Comparison of ENCODE assay signal across 26 mouse cellular contexts in genomic region chr4:74553888-74554287, GRCm38 (mm10).
DNase-seq lines count a peak whose midpoint lies in the region; ATAC-seq lines count a peak whose summit lies in the region.
"Had no signal": no experiment of that assay in that cellular context is flagged by ENCODE, and none has a peak within 500 bp of the region (broad histone marks: within the 10 kb centered on the region; RNA-seq: fewer than 3 reads in every experiment).

No protein-coding gene starts in this region.

- H3K36me3 ChIP-seq in forebrain, embryonic 13.5 days (ENCODE audit: poor library complexity, severe bottlenecking) = no peaks in the 10 kb centered on the region
- H3K36me3 ChIP-seq in forebrain, embryonic 11.5 days (ENCODE audit: control insufficient read depth, insufficient read depth, low read length) = no peaks in the 10 kb centered on the region
- no peaks in the 10 kb centered on the region for H3K36me3 ChIP-seq in forebrain, embryonic 16.5 days (ENCODE audit: control insufficient read depth, insufficient read depth)
- H3K36me3 ChIP-seq: embryonic facial prominence, embryonic 15.5 days; G1E; intestine, embryonic 15.5 days; liver, embryonic 12.5 days; lung, embryonic 15.5 days; neural tube, embryonic 12.5 days had no signal

- no peaks in the 10 kb centered on the region for H3K9me3 ChIP-seq in forebrain, embryonic 13.5 days (replicated peaks)
- H3K9me3 ChIP-seq in forebrain, embryonic 11.5 days (ENCODE audit: control insufficient read depth, low read length) = no peaks in the 10 kb centered on the region
- H3K9me3 ChIP-seq in forebrain, embryonic 16.5 days (ENCODE audit: control insufficient read depth, low read length) = no peaks in the 10 kb centered on the region
- H3K9me3 ChIP-seq: embryonic facial prominence, embryonic 15.5 days; G1E; intestine, embryonic 15.5 days; liver, embryonic 12.5 days; lung, embryonic 15.5 days; neural tube, embryonic 12.5 days had no signal

- no peak overlapping the region for H3K4me3 ChIP-seq in forebrain, embryonic 13.5 days
- no peak overlapping the region for H3K4me3 ChIP-seq in forebrain, embryonic 11.5 days (ENCODE audit: low read depth, low read length)
- H3K4me3 ChIP-seq in forebrain, embryonic 16.5 days (replicated peaks; ENCODE audit: low read length) = no peak overlapping the region
- H3K4me3 ChIP-seq: embryonic facial prominence, embryonic 15.5 days; heart, adult 2 months; intestine, embryonic 15.5 days; layer of hippocampus, adult 2 months; liver, embryonic 12.5 days; lung, embryonic 15.5 days; neural tube, embryonic 12.5 days had no signal

- no peak overlapping the region for H3K9ac ChIP-seq in forebrain, embryonic 13.5 days
- no peak overlapping the region for H3K9ac ChIP-seq in forebrain, embryonic 11.5 days (ENCODE audit: low read length)
- no peak overlapping the region for H3K9ac ChIP-seq in forebrain, embryonic 16.5 days (replicated peaks; ENCODE audit: low read depth, low read length)
- H3K9ac ChIP-seq: embryonic facial prominence, embryonic 15.5 days; hindbrain, embryonic 14.5 days; intestine, embryonic 15.5 days; liver, embryonic 12.5 days; lung, embryonic 15.5 days; neural tube, embryonic 12.5 days had no signal

- no peak overlapping the region for H3K27ac ChIP-seq in forebrain, embryonic 13.5 days
- H3K27ac ChIP-seq in forebrain, embryonic 11.5 days (ENCODE audit: low read depth, low read length) = no peak overlapping the region
- no peak overlapping the region for H3K27ac ChIP-seq in forebrain, embryonic 16.5 days (ENCODE audit: low read length)
- H3K27ac ChIP-seq: embryonic facial prominence, embryonic 15.5 days; heart, adult 2 months; hindbrain, embryonic 14.5 days; intestine, embryonic 15.5 days; layer of hippocampus, adult 2 months; liver, embryonic 12.5 days; lung, embryonic 15.5 days; neural tube, embryonic 12.5 days had no signal

- 57% methylated on average over 1 of the region's 1 CpGs for WGBS in forebrain, embryonic 13.5 days
- 67% methylated on average over 1 of the region's 1 CpGs for WGBS in forebrain, embryonic 11.5 days
- 60% methylated on average over 1 of the region's 1 CpGs for WGBS in forebrain, embryonic 16.5 days

- peak; percentile 92 for ATAC-seq in forebrain, embryonic 13.5 days
- no peak for ATAC-seq in forebrain, embryonic 11.5 days (replicated peaks; ENCODE audit: low FRiP score)
- peak; percentile 96 for ATAC-seq in forebrain, embryonic 16.5 days
- ATAC-seq: intestine, embryonic 15.5 days; liver, embryonic 12.5 days had no signal

- intact Hi-C loops in heart, postnatal 36 days (cut with DNase I) = no loop called here

- H3K27me3 ChIP-seq in forebrain, embryonic 13.5 days = no peaks in the 10 kb centered on the region
- no peaks in the 10 kb centered on the region for H3K27me3 ChIP-seq in forebrain, embryonic 11.5 days (ENCODE audit: control insufficient read depth, insufficient read depth, low read length)
- H3K27me3 ChIP-seq in forebrain, embryonic 16.5 days (replicated peaks; ENCODE audit: control insufficient read depth, insufficient read depth, low read length) = no peaks in the 10 kb centered on the region
- H3K27me3 ChIP-seq: embryonic facial prominence, embryonic 15.5 days; intestine, embryonic 15.5 days; liver, embryonic 12.5 days; lung, embryonic 15.5 days; neural tube, embryonic 12.5 days had no signal

- H3K4me2 ChIP-seq in forebrain, embryonic 13.5 days = no peak overlapping the region
- H3K4me2 ChIP-seq in forebrain, embryonic 11.5 days (ENCODE audit: low read depth, low read length, severe bottlenecking) = no peak overlapping the region
- no peak overlapping the region for H3K4me2 ChIP-seq in forebrain, embryonic 16.5 days (ENCODE audit: low read length)
- H3K4me2 ChIP-seq: embryonic facial prominence, embryonic 15.5 days; hindbrain, embryonic 14.5 days; intestine, embryonic 15.5 days; liver, embryonic 12.5 days; lung, embryonic 15.5 days; neural tube, embryonic 12.5 days had no signal

- H3K4me1 ChIP-seq in forebrain, embryonic 13.5 days = no peaks in the 10 kb centered on the region
- H3K4me1 ChIP-seq in forebrain, embryonic 11.5 days (replicated peaks; ENCODE audit: control insufficient read depth, insufficient read depth, low read length) = no peaks in the 10 kb centered on the region
- 0 out of 2 replicates have a peak, but pooled peaks cover 2% of the 10 kb centered on the region for H3K4me1 ChIP-seq in forebrain, embryonic 16.5 days (replicated peaks; ENCODE audit: control insufficient read depth, insufficient read depth, low read length)
- H3K4me1 ChIP-seq: embryonic facial prominence, embryonic 15.5 days; intestine, embryonic 15.5 days; liver, embryonic 12.5 days; lung, embryonic 15.5 days; neural tube, embryonic 12.5 days had no signal

- no peak for DNase-seq in forebrain, embryonic 11.5 days (ENCODE audit: low spot score)
- DNase-seq in R1 (ENCODE audit: low read depth, low spot score) = peak; percentile 17
- peak; percentile 22 for DNase-seq in adrenal gland, postnatal 14 days
- no peak for DNase-seq in testis, postnatal 14 days (ENCODE audit: low spot score)
- DNase-seq in right cerebral cortex, postnatal 36 days (ENCODE audit: low spot score in 2 of 2) = no peak
- no peak for DNase-seq in heart, postnatal 36 days
- DNase-seq: cerebellum, adult 11 months; cerebellum, adult 9-11 months; gastrocnemius, postnatal 14 days; heart, adult 2 months; kidney, adult 9 months; kidney, postnatal 25 days; lung, postnatal 4 days; midbrain, embryonic 14.5 days; right cerebral cortex, postnatal 4 days; thymus, postnatal 36 days had no signal

Comparison
In these comparisons a context has a peak if more than half of its experiments do, and no peak if none do; other contexts are left out.
1. DNase-seq: peak in R1 (single experiment) and adrenal gland, postnatal 14 days (single experiment); none in forebrain, embryonic 11.5 days (single experiment), testis, postnatal 14 days (single experiment), right cerebral cortex, postnatal 36 days (0 of 2) and heart, postnatal 36 days (0 of 2).